Mouse (Mus musculus): ENCODE data around the gene Lcn9.

DNA sequence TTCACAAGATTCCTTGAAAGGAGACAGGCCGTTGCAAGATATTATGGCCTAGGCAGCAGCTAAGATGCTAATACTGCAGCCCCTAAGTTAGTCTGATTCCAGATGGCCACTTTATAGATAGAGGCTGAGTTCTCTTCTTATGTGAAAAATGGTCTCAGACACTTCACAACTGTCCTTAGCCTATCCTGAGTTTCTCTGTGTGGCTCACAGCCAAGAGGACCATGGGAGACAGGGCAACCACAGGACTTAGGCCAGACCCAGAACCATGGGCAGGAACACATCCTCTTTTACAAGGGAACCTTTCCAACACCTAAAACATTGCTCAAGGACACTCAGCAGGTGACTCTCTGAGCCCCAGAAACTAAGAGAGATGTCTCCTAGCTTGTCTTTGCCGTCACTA lies 49.4 kb upstream of the Lcn9 start:
- TF ChIP-seq EP300 (IDR thresholded peaks at IDR 0.05) = no peak
- no peak for TF ChIP-seq CTCF (IDR thresholded peaks at IDR 0.05)

Data from lung, postnatal 0 days (tissue).